Mouse (Mus musculus): Measurements from ENCODE around the gene Fuca1.
"Not testable (repeated sequence)": the region's sequence is repeated elsewhere in the genome, so short reads cannot be mapped to it uniquely, and the experiment has no call there.

Fuca1 gene

GRCm38 (mm10) chr4:135924418-135924817 is 3.9 kb downstream of the Fuca1 start:
- DNase-seq (ENCODE audit: low read depth, low spot score): no peak

DNA sequence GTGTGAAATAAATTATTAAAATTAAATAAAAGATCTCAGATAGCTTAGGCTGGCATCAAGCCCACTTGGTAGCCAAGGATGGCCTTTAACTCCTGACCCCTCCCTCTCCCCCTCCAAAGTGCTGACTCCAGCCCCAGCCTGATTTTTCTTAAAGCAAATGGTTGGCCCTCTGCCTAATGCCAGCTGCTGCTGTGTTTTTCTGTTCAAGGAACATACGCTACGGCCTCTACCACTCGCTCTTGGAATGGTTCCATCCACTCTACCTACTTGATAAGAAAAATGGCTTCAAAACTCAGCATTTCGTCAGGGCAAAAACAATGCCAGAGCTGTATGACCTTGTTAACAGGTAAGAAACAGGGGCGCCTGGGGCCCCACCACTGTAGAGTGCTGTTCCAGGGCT is 4.8 kb downstream of the Fuca1 start:
- no peak for DNase-seq (ENCODE audit: low read depth, low spot score)

- DNase-seq (ENCODE audit: low read depth, low spot score): no peak
Measured at GRCm38 (mm10) chr4:135926195-135926808, 5.8 kb downstream of the Fuca1 start.

DNA sequence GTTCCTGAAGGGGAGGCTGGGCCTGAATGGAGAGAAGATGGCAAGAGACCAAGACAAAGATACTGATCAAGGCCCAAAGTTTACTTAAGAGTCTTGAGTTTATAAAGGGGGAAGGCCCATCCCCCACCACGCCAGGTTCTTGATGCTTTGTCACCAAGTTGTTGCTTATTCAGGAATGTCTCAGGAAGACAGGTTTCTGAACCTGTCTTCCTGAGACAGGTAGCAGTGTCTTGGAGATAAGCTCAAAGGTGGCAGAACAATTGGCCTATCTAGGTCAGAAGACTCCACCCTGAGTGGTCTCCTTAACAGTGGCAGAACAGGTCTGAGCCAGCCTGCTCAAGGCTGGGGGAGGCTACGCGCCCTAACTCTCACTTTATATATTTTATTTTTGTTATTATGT is 6.3 kb downstream of the Fuca1 start:
- DNase-seq (ENCODE audit: low read depth, low spot score): no peak

- DNase-seq (ENCODE audit: low read depth, low spot score): no peak
Measured at GRCm38 (mm10) chr4:135928376-135928775, 7.8 kb downstream of the Fuca1 start.

DNA sequence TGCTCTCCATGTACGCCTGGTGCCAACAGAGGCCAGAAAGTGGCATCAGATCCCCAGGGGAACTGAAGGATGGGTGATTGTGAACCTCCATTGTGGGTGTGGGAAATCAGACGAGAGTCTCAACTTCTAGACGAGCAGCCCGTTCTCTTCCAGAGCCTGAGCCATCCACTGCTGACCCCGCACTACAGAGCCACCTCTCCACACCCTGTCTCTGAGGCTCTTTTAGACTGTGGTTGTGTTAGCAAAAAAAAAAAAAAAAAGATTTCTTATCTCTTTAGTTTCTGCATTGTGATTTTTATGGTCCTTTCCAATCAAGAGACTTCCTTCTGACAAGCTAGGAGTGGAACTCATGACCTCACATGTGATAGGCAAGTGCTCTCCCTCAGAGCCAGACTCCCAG is 8.9 kb downstream of the Fuca1 start:
- DNase-seq (ENCODE audit: low read depth, low spot score): no peak

DNA sequence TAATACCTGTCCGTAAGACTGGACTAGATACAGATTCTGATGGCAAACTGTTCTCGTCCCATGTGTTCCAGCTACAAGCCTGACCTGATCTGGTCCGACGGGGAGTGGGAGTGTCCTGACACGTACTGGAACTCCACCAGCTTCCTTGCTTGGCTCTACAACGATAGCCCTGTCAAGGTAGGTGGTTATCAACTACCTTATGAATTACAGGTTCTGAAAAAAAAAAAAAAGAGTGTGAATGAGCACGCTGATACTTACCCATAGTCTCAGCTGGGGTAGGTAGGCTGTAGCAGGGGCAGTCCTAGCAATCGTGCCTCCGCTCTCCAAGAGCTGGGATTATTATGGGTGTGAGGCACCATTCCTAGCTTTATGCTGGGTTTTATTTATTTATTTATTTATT is 9.3 kb downstream of the Fuca1 start:
- DNase-seq (ENCODE audit: low read depth, low spot score): no peak

DNA sequence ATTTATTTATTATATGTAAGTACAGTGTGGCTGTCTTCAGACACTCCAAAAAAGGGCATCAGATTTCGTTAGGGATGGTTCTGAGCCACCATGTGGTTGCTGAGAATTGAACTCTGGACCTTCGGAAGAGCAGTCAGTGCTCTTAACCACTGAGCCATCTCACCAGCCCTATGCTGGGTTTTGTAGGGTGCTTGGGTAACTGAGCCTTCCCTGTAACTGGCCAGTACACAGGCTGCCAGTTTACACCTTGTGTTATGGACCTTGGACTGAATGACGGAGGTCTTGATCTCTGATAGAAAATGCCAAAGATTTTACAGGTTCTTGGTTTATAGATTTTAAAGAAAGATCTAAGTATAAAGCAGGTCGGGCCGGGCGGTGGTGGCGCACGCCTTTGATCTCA is 9.7 kb downstream of the Fuca1 start:
- no peak for DNase-seq (ENCODE audit: low read depth, low spot score)

DNA sequence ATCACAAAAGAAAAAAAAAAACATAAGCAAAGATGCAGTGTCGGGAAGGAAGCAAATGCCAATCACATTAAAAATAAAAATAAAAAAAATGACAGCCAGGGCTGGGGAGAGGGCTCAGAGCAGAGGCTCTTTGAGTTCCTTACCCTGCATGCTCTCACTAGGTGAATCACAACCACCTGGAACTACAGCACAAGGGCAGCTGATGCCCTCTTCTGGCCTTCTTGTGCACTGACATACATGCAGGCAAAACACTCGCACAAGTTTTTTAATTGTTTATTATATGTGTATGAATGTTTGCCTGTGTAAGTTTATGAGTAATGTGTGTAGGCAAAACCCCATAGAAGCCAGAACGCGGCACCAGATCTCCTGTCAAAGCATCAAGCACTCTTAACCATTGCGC is 11.3 kb downstream of the Fuca1 start:
- DNase-seq (ENCODE audit: low read depth, low spot score): no peak

GRCm38 (mm10) chr4:135934708-135935500 is 14.4 kb downstream of the Fuca1 start:
- no peak for DNase-seq (ENCODE audit: low read depth, low spot score)

- DNase-seq (ENCODE audit: low read depth, low spot score): no peak
Measured at GRCm38 (mm10) chr4:135935502-135935901, 15.0 kb downstream of the Fuca1 start.

DNA sequence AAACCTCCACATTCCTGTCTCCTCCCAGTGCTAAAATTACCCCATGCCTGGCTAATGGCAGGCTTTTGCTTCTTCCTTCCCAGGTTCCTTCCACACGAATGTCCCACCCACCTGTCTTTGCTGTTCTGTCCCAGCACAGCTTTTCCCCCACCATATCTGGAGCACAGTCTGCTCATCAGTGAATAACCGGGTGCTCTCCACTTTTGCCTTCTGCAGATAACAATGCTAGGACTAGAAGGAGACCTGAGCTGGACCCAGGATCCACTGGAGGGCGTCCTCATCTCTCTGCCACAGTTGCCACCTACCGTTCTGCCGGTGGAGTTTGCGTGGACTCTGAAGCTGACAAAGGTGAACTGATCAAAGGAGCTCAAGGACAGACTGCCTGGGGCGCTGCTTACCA is 18.3 kb downstream of the Fuca1 start:
- no peak for DNase-seq (ENCODE audit: low read depth, low spot score)

DNA sequence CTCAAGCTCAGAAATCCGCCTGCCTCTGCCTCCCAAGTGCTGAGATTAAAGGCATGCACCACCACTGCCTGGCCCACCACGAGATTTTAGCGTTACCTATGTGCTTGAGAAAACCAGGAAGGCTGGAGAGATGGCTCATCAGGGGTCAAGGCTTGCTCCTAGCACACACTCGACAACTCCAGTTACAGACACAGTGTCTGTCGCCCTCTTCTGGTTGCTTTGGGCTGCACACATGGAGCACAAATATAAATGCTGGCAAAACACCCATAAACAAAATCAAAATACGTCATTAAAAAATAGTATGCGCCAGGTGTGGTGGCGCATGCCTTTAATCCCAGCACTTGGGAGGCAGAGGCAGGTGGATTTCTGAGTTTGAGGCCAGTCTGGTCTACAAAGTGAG is 20.5 kb downstream of the Fuca1 start:
- DNase-seq (ENCODE audit: low read depth, low spot score): not testable (repeated sequence)

DNA sequence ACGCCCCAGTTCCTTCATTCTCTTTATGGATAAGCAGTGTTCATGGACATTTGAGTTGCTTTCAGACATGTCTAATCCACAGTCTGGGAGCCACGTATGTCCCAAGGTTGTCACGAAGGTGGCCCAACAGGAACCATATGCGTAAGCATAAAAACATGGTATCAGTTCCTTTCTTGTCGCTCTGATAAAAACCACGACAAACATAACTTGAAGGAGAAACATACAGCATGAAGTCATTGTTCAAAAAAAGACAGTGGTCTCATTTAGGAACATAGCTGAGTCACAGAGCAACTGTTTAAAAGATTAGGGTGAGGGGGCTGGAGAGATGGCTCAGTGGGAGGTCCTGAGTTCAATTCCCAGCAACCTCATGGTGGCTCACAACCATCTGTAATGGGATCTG is 21.7 kb downstream of the Fuca1 start:
- DNase-seq (ENCODE audit: low read depth, low spot score): no peak

DNA sequence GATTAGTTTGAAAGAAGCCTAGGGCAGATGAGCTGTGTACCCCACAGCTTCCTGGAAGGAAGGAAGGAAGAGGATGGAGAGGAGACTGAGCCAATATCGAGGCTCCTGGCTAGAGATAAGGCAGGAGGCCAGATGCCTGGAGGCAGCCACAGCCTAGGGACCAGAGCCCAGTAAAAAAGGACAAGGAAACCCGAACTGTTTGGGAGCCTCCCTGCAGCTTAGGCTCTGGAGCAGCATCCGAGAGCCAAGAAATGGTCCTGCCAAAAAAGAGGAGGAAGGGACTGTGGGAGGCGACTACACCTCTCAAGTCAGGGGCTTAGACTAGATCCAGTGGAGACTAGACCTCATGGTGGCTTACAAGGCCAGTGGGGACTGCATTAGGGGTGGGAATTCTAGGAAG is 22.9 kb downstream of the Fuca1 start:
- DNase-seq (ENCODE audit: low read depth, low spot score): no peak

GRCm38 (mm10) chr4:135945706-135946105 is 25.2 kb downstream of the Fuca1 start:
- no peak for DNase-seq (ENCODE audit: low read depth, low spot score)

DNA sequence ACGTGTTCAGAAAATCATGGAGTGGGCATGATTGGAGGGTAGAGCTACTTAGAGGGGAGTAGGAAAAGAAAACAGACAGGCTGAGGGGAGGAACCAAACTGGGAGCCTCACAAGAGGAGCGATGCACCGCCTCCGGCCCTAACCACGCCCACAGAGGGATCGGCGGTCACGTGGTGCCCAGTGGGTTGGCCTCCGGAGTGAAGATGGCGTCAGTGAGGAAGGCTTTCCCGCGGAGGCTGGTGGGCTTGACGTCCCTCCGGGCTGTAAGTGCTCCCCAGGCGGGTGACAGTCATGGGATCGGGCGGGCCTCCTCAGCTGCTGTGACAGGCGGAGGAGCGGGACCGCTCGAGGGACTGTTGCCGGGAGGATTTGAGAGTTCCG is 25.7 kb downstream of the Fuca1 start, which contains the start of gene Hmgcl:
Gene Hmgcl, plus strand, starts transcription at position 171 of the 381 bp plus-strand sequence.
- DNase-seq (ENCODE audit: low read depth, low spot score): peak; percentile 84

DNA sequence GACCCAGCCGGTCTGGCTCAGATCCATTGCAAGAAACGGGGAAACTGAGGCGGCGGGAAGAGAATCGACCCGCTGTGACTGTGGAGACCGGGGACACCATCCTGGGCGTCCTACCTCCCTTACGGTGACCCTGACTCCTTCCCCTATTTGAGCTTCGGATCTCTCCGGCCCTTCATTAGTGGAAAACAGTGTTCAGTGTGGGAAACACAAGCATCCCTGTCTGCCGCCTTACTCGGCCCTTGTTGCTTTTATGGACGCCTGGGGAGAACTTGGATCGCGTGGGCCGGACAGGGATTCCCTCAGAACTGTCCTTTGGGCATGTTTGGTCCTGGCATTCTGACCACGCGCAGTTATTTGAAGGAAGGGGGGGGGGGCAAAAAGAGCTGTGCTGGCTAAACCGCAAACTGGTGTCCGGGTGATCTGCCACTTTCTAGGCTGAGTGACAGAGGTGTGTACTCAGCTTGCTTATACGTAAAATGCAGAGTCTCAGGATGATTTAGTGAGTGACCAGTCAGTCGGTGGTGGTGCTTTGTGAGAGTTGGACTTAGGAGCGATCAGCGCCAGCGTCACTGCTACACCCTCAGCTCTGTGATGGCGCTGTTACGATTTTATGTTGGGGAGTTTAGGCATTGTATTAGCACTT is 26.2 kb downstream of the Fuca1 start:
- no peak for DNase-seq (ENCODE audit: low read depth, low spot score)

- no peak for DNase-seq (ENCODE audit: low read depth, low spot score)
Measured at GRCm38 (mm10) chr4:135948142-135948541, 27.6 kb downstream of the Fuca1 start.

DNA sequence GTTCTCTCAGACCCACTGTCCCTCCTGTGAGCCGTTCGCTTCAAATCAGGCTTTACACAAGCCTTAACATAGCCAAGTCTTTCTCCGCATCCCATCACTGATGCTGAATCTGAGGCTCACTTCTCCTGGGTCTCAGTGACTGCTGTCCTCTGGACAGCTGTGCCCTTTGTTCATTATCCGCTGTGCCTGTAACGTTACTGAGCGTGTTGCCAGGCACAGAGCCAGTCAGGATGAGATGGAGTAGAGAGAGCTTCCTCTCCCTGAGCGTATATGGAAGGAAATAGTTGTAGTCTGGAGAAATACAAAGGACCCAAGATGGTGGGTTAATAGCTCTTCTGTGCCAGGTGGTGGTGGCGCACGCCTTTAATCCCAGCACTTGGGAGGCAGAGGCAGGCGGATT is 28.9 kb downstream of the Fuca1 start:
- DNase-seq (ENCODE audit: low read depth, low spot score): no peak

GRCm38 (mm10) chr4:135949911-135950310 is 29.4 kb downstream of the Fuca1 start:
- DNase-seq (ENCODE audit: low read depth, low spot score): no peak

GRCm38 (mm10) chr4:135950365-135950764 is 29.8 kb downstream of the Fuca1 start:
- no peak for DNase-seq (ENCODE audit: low read depth, low spot score)

DNA sequence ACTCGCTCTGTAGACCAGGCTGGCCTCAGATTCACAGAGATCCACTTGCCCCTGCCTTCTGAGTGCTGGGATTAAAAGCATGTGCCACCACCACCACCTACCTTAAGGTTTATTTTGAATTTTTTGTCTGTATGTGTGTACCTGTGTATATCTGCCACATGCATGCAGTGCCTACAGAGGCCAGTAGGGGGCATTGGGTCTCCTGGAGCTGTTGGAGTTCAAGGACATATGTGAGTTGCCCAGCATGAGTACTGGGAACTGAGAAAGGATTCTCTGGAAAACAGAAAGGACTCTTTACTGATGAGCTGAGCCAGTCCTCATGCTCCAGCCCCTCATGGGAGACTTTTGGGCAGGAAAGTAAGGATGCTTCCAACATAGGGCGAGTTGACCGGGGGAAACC is 31.0 kb downstream of the Fuca1 start:
- DNase-seq (ENCODE audit: low read depth, low spot score): no peak

Measured in telencephalon, adult 2 months (tissue).